Mouse (Mus musculus) effector memory CD4-positive, alpha-beta T cell, adult 7 months (primary cell): Measurements from ENCODE around the gene Minos1. TPM values are rescaled to one million over a fixed set of nuclear protein-coding genes. Genes with fewer than 3 reads are reported as not detected.

Experiments
- polyA plus RNA-seq: library from polyadenylated mRNA; unstranded; fragments of 100-300 nt; shearing (Covaris generic); gene quantifications from one replicate; pipeline ENCODE4 v1.2.1, GENCODE M21; 2017

Minos1 gene
- polyA plus RNA-seq: 244 TPM

GRCm38 (mm10) chr4:139130701-139131549 lies at the start of gene Minos1:
TSS of gene Minos1 (minus strand) at chr4:139131113.

GRCm38 (mm10) chr4:139092356-139093195 lies 38.3 kb downstream of the Minos1 start, which contains the start of gene Nbl1:
TSS of gene Nbl1 (minus strand) at chr4:139092993.

GRCm38 (mm10) chr4:139075041-139075711 lies 55.7 kb downstream of the Minos1 start, which contains the start of gene Htr6:
TSS of gene Htr6 (minus strand) at chr4:139075570.

Other genes starting within 250 kb of the Minos1 start
- 6.4 TPM for gene Otud3, start 217.2 kb downstream of the Minos1 start, polyA plus RNA-seq
- gene Rnf186, start 164.0 kb downstream of the Minos1 start, polyA plus RNA-seq: not detected
- 35.5 TPM for gene Tmco4, start 158.2 kb downstream of the Minos1 start, polyA plus RNA-seq
- gene Htr6, start 55.5 kb downstream of the Minos1 start, polyA plus RNA-seq: not detected
- gene Nbl1, start 38.1 kb downstream of the Minos1 start, polyA plus RNA-seq: not detected
- gene Capzb, start 61.8 kb upstream of the Minos1 start, polyA plus RNA-seq: 579 TPM
- gene Pqlc2, start 179.6 kb upstream of the Minos1 start, polyA plus RNA-seq: 4.2 TPM
- gene Akr7a5, start 179.6 kb upstream of the Minos1 start, polyA plus RNA-seq: 29.3 TPM
- 61.1 TPM for gene Mrto4, start 221.5 kb upstream of the Minos1 start, polyA plus RNA-seq
- gene Emc1, start 221.5 kb upstream of the Minos1 start, polyA plus RNA-seq: 39.1 TPM
- gene Ubr4, start 221.5 kb upstream of the Minos1 start, polyA plus RNA-seq: 57.7 TPM